Mouse (Mus musculus) forebrain, embryonic 11.5 days (tissue): ENCODE data around the gene Edf1. TPM values are rescaled to one million over a fixed set of nuclear protein-coding genes. Genes with fewer than 3 reads are reported as not detected.
A peak's percentile ranks its signal among the peaks of the same experiment; 100 is the strongest.
"Not testable (repeated sequence)": the region's sequence is repeated elsewhere in the genome, so short reads cannot be mapped to it uniquely, and the experiment has no call there.

Experiments
- ATAC-seq: fragments of 200-750 bp; cut with Nextera tagmentation; replicated peaks from 2 replicates; pipeline ENCODE4 v1.8.0; 2017; ENCODE audit warnings: moderate TSS enrichment; ENCODE audit not compliant: low FRiP score
- DNase-seq: peaks from one replicate; pipeline ENCODE4 v3.0.0-alpha.2; 2017; ENCODE audit warnings: low spot score
- H3K27ac ChIP-seq: fragments of 300-500 bp; sonication (generic); 2 replicates; pipeline ENCODE4 v1.5.1; 2014; ENCODE audit warnings: low read depth, low read length
- H3K27me3 ChIP-seq: fragments of 300-500 bp; sonication (generic); 2 replicates; pipeline ENCODE4 v1.6.1; 2014; ENCODE audit warnings: mild to moderate bottlenecking, low read length, mixed read lengths; ENCODE audit not compliant: control insufficient read depth, insufficient read depth
- H3K36me3 ChIP-seq: fragments of 300-500 bp; sonication (generic); 2 replicates; pipeline ENCODE4 v1.6.1; 2014; ENCODE audit warnings: mild to moderate bottlenecking, low read length, moderate library complexity, mixed read lengths; ENCODE audit not compliant: control insufficient read depth, insufficient read depth
- H3K4me1 ChIP-seq: fragments of 300-500 bp; sonication (generic); replicated peaks from 2 replicates; pipeline ENCODE4 v1.6.1; 2014; ENCODE audit warnings: low read length, mixed read lengths; ENCODE audit not compliant: control insufficient read depth, insufficient read depth
- H3K4me2 ChIP-seq: fragments of 300-500 bp; sonication (generic); 2 replicates; pipeline ENCODE4 v1.6.1; 2014; ENCODE audit warnings: low read depth, mild to moderate bottlenecking, low read length, moderate library complexity, mixed read lengths; ENCODE audit not compliant: severe bottlenecking
- H3K4me3 ChIP-seq: fragments of 300-500 bp; sonication (generic); 2 replicates; pipeline ENCODE4 v1.5.1; 2014; ENCODE audit warnings: low read depth, low read length
- H3K9ac ChIP-seq: fragments of 300-500 bp; sonication (generic); 2 replicates; pipeline ENCODE4 v1.6.1; 2014; ENCODE audit warnings: low read length
- H3K9me3 ChIP-seq: fragments of 300-500 bp; sonication (generic); 2 replicates; pipeline ENCODE4 v1.6.1; 2016; ENCODE audit warnings: low read length, mixed read lengths; ENCODE audit not compliant: control insufficient read depth
- WGBS: fragments of 180-500 bp; shearing (Covaris S2); extraction: QIAGEN DNeasy Blood & Tissue Kit; methylation state at CpG from one replicate; pipeline ENCODE4 v1.1.7; 2014; 5-methylcytosine and 5-hydroxymethylcytosine counted together
- polyA plus RNA-seq: library from polyadenylated mRNA; unstranded; fragments of >200 nt; fragmentation: Nextera tagmentation; extraction: Ambion mirVana; gene quantifications from 2 replicates; pipeline ENCODE4 v1.2.1, GENCODE M21; 2014

The Edf1 gene
- polyA plus RNA-seq, 1 experiment from 2014 or later = 371 TPM

DNA sequence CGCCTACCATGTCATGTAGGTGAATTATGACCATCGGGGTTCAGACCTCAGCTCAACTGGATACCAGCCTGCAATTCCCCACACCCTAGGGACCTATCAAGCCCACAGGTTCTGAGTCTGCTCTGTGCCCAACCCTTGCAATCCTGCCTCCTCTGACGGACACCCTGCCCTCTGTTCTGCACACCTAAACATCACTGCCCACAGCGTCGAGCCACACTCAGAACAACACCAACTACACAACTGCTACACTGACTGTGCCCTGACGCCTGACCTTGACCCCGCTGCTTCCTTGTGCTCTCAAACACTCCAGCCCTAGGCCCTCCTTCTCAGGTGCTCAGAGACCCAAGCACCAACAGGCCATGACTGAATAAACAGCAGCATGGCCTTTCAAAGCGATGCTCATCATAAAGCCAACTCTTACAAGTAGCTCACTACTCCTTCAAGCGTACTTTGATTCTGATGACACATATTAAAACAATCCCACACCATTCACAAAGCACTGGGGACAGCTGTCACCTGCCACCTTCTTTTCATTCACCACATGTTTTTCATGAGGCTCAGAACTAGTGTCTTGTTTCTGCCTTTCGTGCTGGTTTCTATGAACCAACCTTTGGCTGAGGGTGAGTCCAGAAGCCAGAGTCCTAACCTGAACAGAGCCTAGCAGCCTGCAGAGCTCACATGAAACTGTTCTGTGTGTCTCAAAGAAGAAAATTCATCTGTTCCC is 15.8 kb upstream of the Edf1 start:
- no peak overlapping the region for H3K9ac ChIP-seq
- no peak overlapping the region for H3K27ac ChIP-seq
- H3K4me3 ChIP-seq = no peak overlapping the region
- H3K9me3 ChIP-seq = no peaks in the 10 kb centered on the region
- no peak overlapping the region for H3K4me2 ChIP-seq
- no peaks in the 10 kb centered on the region for H3K36me3 ChIP-seq
- ATAC-seq (no peak), DNase-seq (no peak)
- peaks cover 4% of the 10 kb centered on the region for H3K4me1 ChIP-seq
- WGBS = 92% methylated on average over 10 of the region's 10 CpGs
- H3K27me3 ChIP-seq = no peaks in the 10 kb centered on the region

DNA sequence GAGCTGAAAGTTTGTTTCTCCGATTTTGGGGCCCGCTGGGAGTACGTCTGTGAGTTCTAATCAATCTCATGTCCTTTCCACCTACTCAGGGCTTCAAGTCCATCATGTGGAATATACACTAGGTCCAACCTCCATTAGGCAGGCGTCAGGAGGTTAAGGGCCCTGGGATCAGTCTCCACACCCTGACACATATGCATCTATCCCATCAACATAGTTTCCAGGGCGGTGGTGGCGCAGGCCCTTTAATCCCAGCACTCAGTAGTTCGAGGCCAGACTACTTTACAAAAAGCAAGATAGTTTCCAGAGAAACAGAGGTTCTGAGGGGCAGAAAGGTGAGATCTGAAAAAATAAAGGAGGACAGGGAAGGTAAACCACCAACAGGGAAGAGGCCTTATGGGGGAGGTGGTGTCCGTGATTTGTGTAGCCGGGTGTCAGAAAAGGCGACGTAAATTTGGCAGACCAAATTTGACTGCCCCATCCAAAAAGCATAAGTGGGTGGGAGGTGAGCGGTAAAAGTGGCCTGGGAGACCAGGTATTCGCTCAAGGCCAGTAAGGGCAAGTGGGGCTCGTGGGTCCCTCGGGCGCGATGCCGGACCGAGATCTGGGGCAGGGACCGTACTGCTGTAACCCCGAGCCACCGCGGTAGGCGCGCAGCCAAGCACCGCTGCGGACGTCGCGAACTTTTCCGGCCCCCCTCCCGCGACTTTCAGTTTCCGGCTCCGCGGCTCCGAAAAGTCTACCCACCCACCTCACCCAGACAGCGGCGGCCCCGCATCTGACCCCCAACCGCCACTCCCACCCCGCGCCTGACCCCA is 11.4 kb upstream of the Edf1 start:
- H3K9me3 ChIP-seq = no peaks in the 10 kb centered on the region
- H3K9ac ChIP-seq = peak overlapping the region; percentile 83
- WGBS = 9% methylated on average over 43 of the region's 43 CpGs
- DNase-seq (no peak), ATAC-seq (peak; percentile 70)
- H3K27ac ChIP-seq = 0 out of 2 replicates have a peak overlapping the region, but pooled peaks have one; percentile 18
- no peaks in the 10 kb centered on the region for H3K36me3 ChIP-seq
- H3K4me1 ChIP-seq = peaks cover 4% of the 10 kb centered on the region
- H3K27me3 ChIP-seq = no peaks in the 10 kb centered on the region
- peak overlapping the region; percentile 72 for H3K4me3 ChIP-seq
- H3K4me2 ChIP-seq = peak overlapping the region; percentile 57

DNA sequence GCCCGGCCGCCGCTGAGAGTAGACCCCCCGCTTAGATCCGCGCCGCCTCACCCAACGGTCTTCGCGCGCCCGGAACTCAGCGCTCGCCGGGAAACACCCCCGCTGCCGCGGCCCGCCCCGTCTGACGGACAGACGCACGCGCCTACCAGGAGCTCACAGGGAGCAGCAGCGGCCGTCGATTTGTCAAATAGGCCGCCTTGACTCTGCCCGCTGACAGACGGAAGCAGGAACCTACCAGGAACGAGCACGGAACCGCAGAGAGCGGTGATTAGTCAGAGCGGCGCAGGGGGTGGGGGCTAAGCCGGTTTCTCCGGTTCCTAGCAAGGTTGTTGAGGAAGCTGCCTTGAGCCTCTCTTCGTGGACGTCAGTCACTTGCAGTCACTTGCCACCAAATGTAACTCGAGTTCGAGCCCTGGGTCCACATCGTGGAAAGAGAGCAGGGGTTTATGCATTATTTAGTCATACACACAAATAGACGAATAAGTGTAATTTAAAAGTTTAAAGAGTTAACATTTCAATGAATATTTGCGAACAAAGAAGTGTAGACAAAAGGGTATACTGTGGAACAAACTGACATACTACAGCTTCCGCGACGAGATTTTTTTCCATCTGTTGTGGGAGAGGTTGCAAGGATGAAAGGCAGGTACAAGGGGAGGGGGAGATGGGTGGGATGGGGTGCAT is 10.7 kb upstream of the Edf1 start, which contains the start of gene Traf2:
Traf2 (minus strand) TSS at position 130 of the 681 bp plus-strand sequence.
- H3K4me2 ChIP-seq = peak within 1 kb of the TSS; percentile 57
- H3K4me3 ChIP-seq = peak within 1 kb of the TSS; percentile 72
- H3K9me3 ChIP-seq = no peaks in the 10 kb centered on the region
- H3K27ac ChIP-seq = 0 out of 2 replicates have a peak within 1 kb of the TSS, but pooled peaks have one; percentile 18
- ATAC-seq = peak; percentile 99
- peaks cover 4% of the 10 kb centered on the region for H3K4me1 ChIP-seq
- H3K27me3 ChIP-seq = no peaks in the 10 kb centered on the region
- H3K9ac ChIP-seq = peak within 1 kb of the TSS; percentile 83
- 2% methylated on average over 48 of the region's 48 CpGs for WGBS
- peak; percentile 99 for DNase-seq
- no peaks in the 10 kb centered on the region for H3K36me3 ChIP-seq

DNA sequence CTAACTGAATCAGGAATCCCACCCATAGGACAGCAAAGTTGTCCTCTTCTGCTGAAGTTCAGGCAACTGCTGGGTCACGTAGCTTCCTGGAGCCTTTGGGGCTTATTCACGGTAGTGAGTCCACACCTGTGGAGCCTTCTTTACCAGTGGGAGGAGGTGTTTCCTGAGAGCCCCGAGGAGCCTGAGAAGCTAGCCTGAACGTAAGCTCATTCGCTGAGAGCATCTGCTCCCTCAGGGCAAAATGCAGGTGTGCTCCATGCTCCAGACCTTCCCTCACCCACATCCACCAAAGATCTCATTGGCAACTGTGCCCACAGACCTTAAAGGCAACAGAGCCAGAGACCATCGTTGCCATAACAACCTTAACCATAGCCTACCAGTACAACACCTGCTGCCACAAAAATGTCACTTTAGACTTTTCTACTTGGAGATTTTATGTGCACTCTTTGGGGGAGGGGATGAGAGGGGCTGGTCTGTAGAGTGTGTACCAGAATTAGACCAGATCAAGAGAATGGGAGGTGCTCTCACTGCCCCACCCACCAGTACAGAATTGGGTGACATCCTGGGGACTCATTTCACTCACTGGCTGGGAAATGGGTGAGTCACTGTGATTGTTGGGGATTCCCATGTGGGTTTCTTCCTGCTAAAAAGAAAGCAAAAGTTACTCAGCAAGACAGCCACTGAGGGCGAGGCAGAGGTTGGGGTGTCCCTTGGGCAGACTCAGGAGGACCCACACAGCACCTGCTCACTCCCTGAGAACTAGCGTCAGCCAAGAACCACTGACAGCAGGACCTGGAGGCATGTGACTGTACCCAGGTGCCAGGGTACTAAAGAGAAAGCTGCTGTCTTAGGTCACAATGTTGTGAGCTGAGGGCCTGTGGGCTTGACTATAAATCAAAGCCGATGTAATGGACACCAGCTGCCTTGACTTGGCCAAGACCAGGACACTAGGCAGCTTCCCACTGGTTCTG is 8.3 kb upstream of the Edf1 start:
- WGBS = 84% methylated on average over 9 of the region's 9 CpGs
- Histone ChIP-seq H3K9ac (no peak overlapping the region), H3K27me3 (no peaks in the 10 kb centered on the region), H3K9me3 (no peaks in the 10 kb centered on the region), H3K4me1 (peaks cover 4% of the 10 kb centered on the region), H3K4me3 (no peak overlapping the region), H3K27ac (no peak overlapping the region), H3K36me3 (no peaks in the 10 kb centered on the region), H3K4me2 (no peak overlapping the region)
- ATAC-seq = no peak
- no peak for DNase-seq

DNA sequence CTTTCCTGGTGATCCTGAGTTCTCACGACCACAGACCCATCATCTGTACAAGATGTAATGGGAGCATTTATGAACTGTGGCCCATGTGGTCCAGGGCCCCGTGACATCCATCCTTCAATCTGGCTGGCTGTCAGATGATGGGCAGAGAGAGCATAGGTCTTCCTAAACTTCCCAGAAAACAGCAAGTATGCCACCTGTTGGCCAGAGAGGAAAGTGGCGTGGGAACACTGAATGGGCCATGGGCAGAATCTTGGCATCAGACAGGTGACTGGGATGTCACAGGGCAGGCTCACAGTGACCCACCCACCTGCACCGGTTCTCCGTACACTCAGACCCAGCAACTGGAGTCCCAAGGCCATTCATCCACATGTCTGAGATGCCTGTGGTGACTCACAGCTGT is 6.5 kb upstream of the Edf1 start:
- H3K4me3 ChIP-seq = no peak overlapping the region

DNA sequence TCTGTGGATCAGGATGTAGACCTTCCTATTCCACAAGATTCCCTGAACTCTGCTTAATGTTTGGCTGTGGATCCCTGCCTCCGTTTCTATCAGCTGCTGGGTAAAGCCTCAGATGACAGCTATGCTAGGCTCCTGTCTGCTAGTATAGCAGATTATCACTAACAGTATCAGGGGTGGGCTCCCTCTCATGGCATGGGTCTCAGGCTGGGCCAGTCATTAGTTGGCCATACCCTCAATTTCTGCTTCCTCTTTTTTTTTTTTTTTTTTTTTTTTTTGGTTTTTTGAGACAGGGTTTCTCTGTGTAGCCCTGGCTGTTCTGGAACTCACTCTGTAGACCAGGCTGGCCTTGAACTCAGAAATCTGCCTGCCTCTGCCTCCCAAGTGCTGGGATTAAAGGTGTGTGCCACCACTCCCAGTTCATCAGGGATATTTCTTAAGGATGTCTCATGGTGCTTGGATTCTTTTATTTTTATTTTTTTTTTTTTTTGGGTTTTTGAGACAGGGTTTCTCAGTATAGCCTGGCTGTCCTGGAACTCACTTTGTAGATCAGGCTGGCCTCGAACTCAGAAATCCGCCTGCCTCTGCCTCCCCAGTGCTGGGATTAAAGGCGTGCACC is 4.4 kb upstream of the Edf1 start:
- H3K27ac ChIP-seq, H3K27me3 ChIP-seq, H3K36me3 ChIP-seq, DNase-seq, H3K4me2 ChIP-seq, H3K4me1 ChIP-seq, H3K9ac ChIP-seq, H3K9me3 ChIP-seq, H3K4me3 ChIP-seq, ATAC-seq: not testable (repeated sequence)
- 86% methylated on average over 4 of the region's 4 CpGs for WGBS

More for the DNA sequence above, 6.5 kb upstream of the Edf1 start:
- ATAC-seq (no peak), DNase-seq (no peak)
- 25% methylated on average over 5 of the region's 5 CpGs for WGBS
- Histone ChIP-seq H3K4me1 (no peaks in the 10 kb centered on the region; the same call in 1 of the 2 replicates), H3K36me3 (no peaks in the 10 kb centered on the region), H3K9me3 (no peaks in the 10 kb centered on the region), H3K9ac (no peak overlapping the region), H3K4me2 (no peak overlapping the region), H3K27me3 (no peaks in the 10 kb centered on the region), H3K27ac (no peak overlapping the region)

DNA sequence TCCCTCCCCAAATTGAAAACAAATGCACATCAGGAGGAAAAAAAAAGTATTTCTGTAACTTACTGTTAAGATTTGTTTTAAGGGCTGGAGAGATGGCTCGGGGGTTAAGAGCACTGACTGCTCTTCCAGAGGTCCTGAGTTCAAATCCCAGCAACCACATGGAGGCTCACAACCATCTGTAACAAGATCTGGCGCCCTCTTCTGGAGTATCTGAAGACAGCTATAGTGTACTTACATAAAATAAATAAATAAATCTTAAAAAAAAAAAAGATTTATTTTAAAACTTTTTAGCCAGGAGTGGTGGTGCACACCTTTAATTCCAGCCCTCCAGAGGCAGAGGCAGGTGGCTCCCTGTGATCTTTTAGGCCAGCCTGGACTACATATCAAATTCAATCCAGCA is 2.2 kb upstream of the Edf1 start:
- not testable (repeated sequence) for H3K27ac ChIP-seq, H3K4me1 ChIP-seq, H3K4me2 ChIP-seq, H3K9ac ChIP-seq, H3K36me3 ChIP-seq, H3K9me3 ChIP-seq, DNase-seq, H3K27me3 ChIP-seq, H3K4me3 ChIP-seq, ATAC-seq
- WGBS = 59% methylated on average over 2 of the region's 2 CpGs
